Mouse (Mus musculus) CH12.LX (cell line): ENCODE results near the gene Doxl2. TPM values are rescaled to one million over a fixed set of nuclear protein-coding genes. Genes with fewer than 3 reads are reported as not detected.

Experiments used
- DNase-seq: peaks from one replicate; pipeline ENCODE4 v3.0.0-alpha.2; 2013; ENCODE audit errors: extremely low read depth
- H3K27ac ChIP-seq: 2 replicates; pipeline ENCODE4 v1.5.1; 2012; ENCODE audit warnings: low read depth, mild to moderate bottlenecking, control low read depth, moderate library complexity; ENCODE audit not compliant: insufficient read depth
- H3K27me3 ChIP-seq: replicated peaks from 2 replicates; pipeline ENCODE3; 2012; ENCODE audit warnings: inconsistent platforms
- H3K36me3 ChIP-seq, 2 experiments: replicated peaks in 1 of 2; 2 replicates each; pipeline versions ENCODE3 to v1.6.1; 2012; ENCODE audit warnings: inconsistent platforms in 1 of 2, low read length in 1 of 2, mild to moderate bottlenecking in 1 of 2, mixed read lengths in 1 of 2, moderate library complexity in 1 of 2; ENCODE audit not compliant: control insufficient read depth in 1 of 2, insufficient read depth in 1 of 2
- H3K4me1 ChIP-seq, 2 experiments: 2 replicates each; pipeline ENCODE4 v1.6.1; 2012; ENCODE audit warnings: inconsistent platforms in 1 of 2, moderate library complexity in 1 of 2; ENCODE audit not compliant: insufficient read depth in 2 of 2, control insufficient read depth in 1 of 2
- H3K4me2 ChIP-seq: 2 replicates; pipeline ENCODE4 v1.6.1; 2012; ENCODE audit warnings: low read depth, mild to moderate bottlenecking, control low read depth; ENCODE audit not compliant: poor library complexity, insufficient read depth, severe bottlenecking
- H3K4me3 ChIP-seq, 3 experiments: fragments of 150-350 bp in 1 of 3; sonication (generic) in 1 of 3; replicated peaks in 1 of 3; 2 replicates each; pipeline versions ENCODE3 to v1.5.1; 2011 to 2012; ENCODE audit warnings: low read depth in 2 of 3, low read length in 2 of 3, mild to moderate bottlenecking in 2 of 3, moderate library complexity in 2 of 3, control low read depth in 1 of 3, improper control_type of control experiment in 1 of 3, inconsistent platforms in 1 of 3, mixed read lengths in 1 of 3; ENCODE audit not compliant: poor library complexity in 1 of 3
- H3K79me2 ChIP-seq: replicated peaks from 2 replicates; pipeline ENCODE4 v1.6.1; 2012; ENCODE audit warnings: mild to moderate bottlenecking, moderate library complexity; ENCODE audit not compliant: control insufficient read depth, poor library complexity, insufficient read depth, severe bottlenecking; ENCODE audit errors: extremely low read depth
- H3K9ac ChIP-seq: 2 replicates; pipeline ENCODE4 v1.6.1; 2012; ENCODE audit warnings: low read depth, mild to moderate bottlenecking, control low read depth, moderate library complexity; ENCODE audit not compliant: insufficient read depth
- H3K9me3 ChIP-seq: replicated peaks from 2 replicates; pipeline ENCODE3; 2012; ENCODE audit warnings: low read length, inconsistent platforms, mixed read lengths
- CHD2 ChIP-seq: IDR thresholded peaks from 2 replicates; pipeline ENCODE4 v1.6.1; 2011; ENCODE audit warnings: low read length, improper control_type of control experiment
- CTCF ChIP-seq, 2 experiments: IDR thresholded peaks in 1 of 2; conservative IDR thresholded peaks in 1 of 2; 2 replicates each; pipeline ENCODE4 v1.5.1; 2011 to 2012; ENCODE audit warnings: low read depth in 2 of 2, low read length in 2 of 2, improper control_type of control experiment in 1 of 2, inconsistent platforms in 1 of 2, mild to moderate bottlenecking in 1 of 2, moderate library complexity in 1 of 2
- ELF1 ChIP-seq: IDR thresholded peaks from 2 replicates; pipeline ENCODE4 v1.6.1; 2014; ENCODE audit warnings: low read depth, mild to moderate bottlenecking, inconsistent platforms, low read length, improper control_type of control experiment
- GABPA ChIP-seq: IDR thresholded peaks from 2 replicates; pipeline ENCODE4 v1.6.1; 2012; ENCODE audit warnings: low read depth, low read length, improper control_type of control experiment, inconsistent platforms; ENCODE audit not compliant: insufficient replicate concordance
- JUND ChIP-seq: conservative IDR thresholded peaks from 2 replicates; pipeline ENCODE4 v1.6.1; 2011; ENCODE audit warnings: low read depth, low read length, improper control_type of control experiment
- KAT2A ChIP-seq: IDR thresholded peaks from 2 replicates; pipeline ENCODE4 v1.6.1; 2012; ENCODE audit warnings: low read length, improper control_type of control experiment, inconsistent platforms; ENCODE audit not compliant: insufficient replicate concordance
- MAZ ChIP-seq: IDR thresholded peaks from 2 replicates; pipeline ENCODE4 v1.6.1; 2012; ENCODE audit warnings: low read depth, mild to moderate bottlenecking, inconsistent platforms, low read length, improper control_type of control experiment, moderate library complexity
- MEF2A ChIP-seq: IDR thresholded peaks from 2 replicates; pipeline ENCODE4 v1.6.1; 2014; ENCODE audit warnings: low read depth, mild to moderate bottlenecking, inconsistent platforms, low read length, improper control_type of control experiment, borderline replicate concordance
- NRF1 ChIP-seq: IDR thresholded peaks from 2 replicates; pipeline ENCODE4 v1.6.1; 2014; ENCODE audit warnings: low read depth, mild to moderate bottlenecking, inconsistent platforms, low read length, improper control_type of control experiment, moderate library complexity
- PAX5 ChIP-seq: IDR thresholded peaks from 2 replicates; pipeline ENCODE4 v1.6.1; 2012; ENCODE audit warnings: low read length, inconsistent platforms, mixed read lengths
- POLR2A ChIP-seq: IDR thresholded peaks from 2 replicates; pipeline ENCODE4 v1.6.1; 2011; ENCODE audit warnings: low read depth, mild to moderate bottlenecking, improper control_type of control experiment, low read length
- POLR2AphosphoS2 ChIP-seq: IDR thresholded peaks from 2 replicates; pipeline ENCODE4 v1.6.1; 2011; ENCODE audit warnings: low read depth, low read length, improper control_type of control experiment
- RAD21 ChIP-seq: IDR thresholded peaks from 2 replicates; pipeline ENCODE4 v1.6.1; 2011; ENCODE audit warnings: low read depth, mild to moderate bottlenecking, low read length, improper control_type of control experiment, moderate library complexity
- SIN3A ChIP-seq: IDR thresholded peaks from 2 replicates; pipeline ENCODE4 v1.6.1; 2012; ENCODE audit warnings: low read length, improper control_type of control experiment, inconsistent platforms
- SMC3 ChIP-seq: IDR thresholded peaks from 2 replicates; pipeline ENCODE4 v1.6.1; 2011; ENCODE audit warnings: low read depth, low read length, improper control_type of control experiment
- TBP ChIP-seq: conservative IDR thresholded peaks from 2 replicates; pipeline ENCODE4 v1.6.1; 2011; ENCODE audit warnings: low read depth, low read length, improper control_type of control experiment
- ZC3H11A ChIP-seq: IDR thresholded peaks from 2 replicates; pipeline ENCODE4 v1.6.1; 2012; ENCODE audit warnings: low read depth, mild to moderate bottlenecking, inconsistent platforms, low read length, improper control_type of control experiment
- ZKSCAN1 ChIP-seq: IDR thresholded peaks from 2 replicates; pipeline ENCODE4 v1.6.1; 2012; ENCODE audit warnings: low read depth, inconsistent platforms, low read length, improper control_type of control experiment, borderline replicate concordance
- dilution Hi-C: fragments of 300-500 bp; cut with MboI; formaldehyde crosslinking; loops from 2 replicates; pipeline ENCODE4 v1.14.3; 2020; ENCODE audit warnings: low sequenced_read_pairs; ENCODE audit not compliant: extremely low pct_unique_long_range_greater_than_20kb, extremely low pct_ligation_motif_present
- in situ Hi-C: fragments of 300-500 bp; cut with MboI; formaldehyde crosslinking; loops from 3 replicates; pipeline ENCODE4 v1.14.3; 2019; ENCODE audit warnings: low sequenced_read_pairs, low pct_ligation_motif_present, low pct_unique_long_range_greater_than_20kb, mixed read lengths
- polyA plus RNA-seq: library from polyadenylated mRNA; unstranded; fragments of >175 nt; gene quantifications from 2 replicates; pipeline ENCODE4 v1.2.1, GENCODE M21; 2012; ENCODE audit warnings: low read depth; ENCODE audit not compliant: insufficient read length
- total RNA-seq, 2 experiments: library from RNA; depleted of rRNA; stranded (reverse); fragments of 300-350 nt in 1 of 2; fragments of >200 nt in 1 of 2; gene quantifications; 2 replicates each; pipeline ENCODE4 v1.2.3; 2012 to 2014

The Doxl2 gene
- total and polyA plus RNA-seq, 3 experiments = not detected

GRCm38 (mm10) chr6:48949596-48949995 is 25.2 kb upstream of the Doxl2 start:
- no peaks in the 10 kb centered on the region for H3K79me2 ChIP-seq
- dilution Hi-C loops = no loop called here
- no peak for DNase-seq
- in situ Hi-C loops = no loop called here
- H3K4me1 ChIP-seq = peaks cover 0 to 14% of the 10 kb centered on the region in 2 experiments; a peak in 2 of 4 replicates
- H3K9me3 ChIP-seq = no peaks in the 10 kb centered on the region
- no peaks in the 10 kb centered on the region for H3K36me3 ChIP-seq
- no peak overlapping the region for H3K9ac ChIP-seq
- H3K27me3 ChIP-seq = no peaks in the 10 kb centered on the region
- no peak for TF ChIP-seq NRF1
- TF ChIP-seq MAZ = no peak
- TF ChIP-seq ZKSCAN1 = no peak
- TF ChIP-seq TBP = no peak
- TF ChIP-seq CTCF (conservative IDR thresholded peaks at IDR 0.05 in 1 of 2, IDR thresholded peaks at IDR 0.05 in 1 of 2; ENCODE audit: low read depth in 2 of 2, low read length in 2 of 2) = no peak
- TF ChIP-seq SIN3A = no peak
- no peak for TF ChIP-seq RAD21
- no peak for TF ChIP-seq JUND
- TF ChIP-seq PAX5 = no peak
- TF ChIP-seq GABPA = no peak
- no peak for TF ChIP-seq ELF1
- no peak for TF ChIP-seq CHD2
- TF ChIP-seq ZC3H11A = no peak
- no peak for TF ChIP-seq SMC3
- no peak for TF ChIP-seq POLR2A
- no peak for TF ChIP-seq MEF2A
- no peak for TF ChIP-seq KAT2A
- TF ChIP-seq POLR2AphosphoS2 = no peak
- no peak overlapping the region for H3K27ac ChIP-seq
- no peak overlapping the region for H3K4me2 ChIP-seq
- H3K4me3 ChIP-seq = no peak overlapping the region

DNA sequence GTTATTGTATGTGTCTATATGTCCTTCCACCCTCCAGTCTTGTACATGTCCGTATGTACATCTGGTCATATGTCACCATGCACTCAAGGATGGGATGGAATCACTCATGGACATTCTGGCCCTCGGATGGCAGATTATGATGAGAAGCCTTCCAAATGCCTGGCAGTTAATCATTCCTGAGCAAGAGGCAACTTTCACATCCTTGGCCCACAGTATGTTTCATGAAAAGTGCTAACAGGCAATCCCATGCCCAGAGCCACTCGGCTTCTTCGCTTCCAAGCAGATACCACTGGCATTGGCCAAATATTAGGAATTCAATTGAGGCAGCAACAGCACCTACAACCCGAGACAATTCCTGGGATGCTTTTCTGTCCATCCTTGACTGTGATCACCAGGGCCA is 24.1 kb upstream of the Doxl2 start:
- dilution Hi-C loops = no loop called here
- DNase-seq = no peak
- Histone ChIP-seq H3K27ac (no peak overlapping the region), H3K4me3 (no peak overlapping the region), H3K4me1 (peaks cover 0 to 22% of the 10 kb centered on the region in 2 experiments; a peak in 2 of 4 replicates), H3K9me3 (no peaks in the 10 kb centered on the region)
- TF ChIP-seq TBP = no peak
- TF ChIP-seq, all 38 proteins: peak for 0
- no peaks in the 10 kb centered on the region for H3K27me3 ChIP-seq
- in situ Hi-C loops = loop anchor here (10.0 to 25.0 kb wide), 2 partner anchors 86 to 313 kb away; partner anchors contain the start of genes AI854703 and Gimap8
- H3K36me3 ChIP-seq = no peaks in the 10 kb centered on the region
- no peak overlapping the region for H3K4me2 ChIP-seq
- no peaks in the 10 kb centered on the region for H3K79me2 ChIP-seq
- H3K9ac ChIP-seq = no peak overlapping the region
